Mouse (Mus musculus): ENCODE results near the gene Hist1h1e. TPM values are rescaled to one million over a fixed set of nuclear protein-coding genes. Genes with fewer than 3 reads are reported as not detected.
"Not testable (repeated sequence)": the region's sequence is repeated elsewhere in the genome, so short reads cannot be mapped to it uniquely, and the experiment has no call there.

The Hist1h1e gene
- polyA plus RNA-seq, 1 experiment from 2014 or later, result 24.6 TPM

GRCm38 (mm10) chr13:23572218-23573033 lies 49.9 kb downstream of the Hist1h1e start:
- 39% methylated on average over 2 of the region's 2 CpGs for WGBS

DNA sequence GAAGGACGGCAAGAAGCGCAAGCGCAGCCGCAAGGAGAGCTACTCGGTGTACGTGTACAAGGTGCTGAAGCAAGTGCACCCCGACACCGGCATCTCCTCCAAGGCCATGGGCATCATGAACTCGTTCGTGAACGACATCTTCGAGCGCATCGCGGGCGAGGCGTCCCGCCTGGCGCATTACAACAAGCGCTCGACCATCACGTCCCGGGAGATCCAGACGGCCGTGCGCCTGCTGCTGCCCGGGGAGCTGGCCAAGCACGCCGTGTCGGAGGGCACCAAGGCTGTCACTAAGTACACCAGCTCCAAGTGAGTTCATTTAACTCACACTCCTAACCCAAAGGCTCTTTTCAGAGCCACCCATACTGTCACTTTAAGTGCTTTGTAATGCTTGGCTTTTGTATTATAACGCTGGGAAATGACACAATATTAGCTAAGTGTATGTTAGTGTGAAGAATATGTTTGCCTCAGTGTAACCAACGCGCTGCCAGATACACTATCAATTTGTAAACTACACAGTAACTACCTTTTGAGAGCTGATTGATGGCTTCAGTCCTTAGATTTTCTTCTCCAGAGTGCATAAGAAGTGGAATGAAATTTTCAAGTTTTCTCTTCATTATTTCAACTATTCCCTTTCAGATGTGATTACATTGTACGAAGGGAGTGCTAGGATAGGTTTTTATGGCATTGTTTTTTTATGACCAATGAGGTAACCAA lies 50.7 kb downstream of the Hist1h1e start:
- Histone ChIP-seq H3K9ac (ENCODE audit: low read length) (peak overlapping the region; percentile 71), H3K27ac (replicated peaks; ENCODE audit: low read depth, low read length) (peak overlapping the region; percentile 95), H3K4me3 (ENCODE audit: low read depth, low read length) (peak overlapping the region; percentile 32), H3K4me2 (ENCODE audit: low read depth, severe bottlenecking) (peak overlapping the region; percentile 80)
- peak; percentile 60 for DNase-seq (ENCODE audit: low spot score)
- H3K36me3 ChIP-seq (ENCODE audit: control insufficient read depth, insufficient read depth, low read length); H3K9me3 ChIP-seq (ENCODE audit: control insufficient read depth, low read length); H3K27me3 ChIP-seq (ENCODE audit: control insufficient read depth, insufficient read depth, low read length); ATAC-seq (ENCODE audit: insufficient number of reproducible peaks, low FRiP score, low TSS enrichment, low read depth); H3K4me1 ChIP-seq (ENCODE audit: control insufficient read depth, insufficient read depth, low read length): not testable (repeated sequence)
- under 1% methylated on average over 9 of the region's 34 CpGs for WGBS

More at GRCm38 (mm10) chr13:23572218-23573033, 49.9 kb downstream of the Hist1h1e start:
- H3K27ac ChIP-seq (replicated peaks; ENCODE audit: low read depth, low read length), result peak overlapping the region; percentile 95
- H3K9ac ChIP-seq (ENCODE audit: low read length), result peak overlapping the region; percentile 71
- no peaks in the 10 kb centered on the region for H3K9me3 ChIP-seq (ENCODE audit: control insufficient read depth, low read length)
- no peaks in the 10 kb centered on the region for H3K27me3 ChIP-seq (ENCODE audit: control insufficient read depth, insufficient read depth, low read length)
- H3K36me3 ChIP-seq (ENCODE audit: control insufficient read depth, insufficient read depth, low read length), result no peaks in the 10 kb centered on the region
- H3K4me1 ChIP-seq (ENCODE audit: control insufficient read depth, insufficient read depth, low read length), result peaks cover 8% of the 10 kb centered on the region; the same call in 1 of the 2 replicates
- H3K4me3 ChIP-seq (ENCODE audit: low read depth, low read length), result peak overlapping the region; percentile 32
- H3K4me2 ChIP-seq (ENCODE audit: low read depth, severe bottlenecking), result peak overlapping the region; percentile 80
- DNase-seq (ENCODE audit: low spot score) (peak; percentile 31), ATAC-seq (ENCODE audit: insufficient number of reproducible peaks, low FRiP score, low TSS enrichment, low read depth) (no peak)

DNA sequence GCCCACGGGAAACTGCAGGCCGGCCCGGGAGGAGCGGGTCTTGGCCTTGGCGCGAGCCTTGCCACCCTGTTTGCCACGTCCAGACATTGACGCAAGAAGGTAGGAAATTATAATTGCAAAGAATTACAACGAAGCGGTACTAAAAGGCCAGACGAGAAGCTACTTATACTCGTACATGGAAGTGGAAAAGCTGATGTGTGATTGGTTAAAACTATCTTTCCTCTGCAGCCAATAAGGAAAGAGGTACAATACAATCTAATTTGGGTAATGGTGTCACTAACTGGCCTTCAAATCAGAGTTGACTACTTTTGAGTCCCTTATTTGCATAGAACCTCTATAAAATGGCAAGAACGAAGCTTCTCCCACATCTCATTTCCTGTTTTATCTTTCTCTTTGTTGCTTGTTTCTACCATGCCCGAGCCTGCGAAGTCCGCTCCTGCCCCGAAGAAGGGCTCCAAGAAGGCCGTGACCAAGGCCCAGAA lies 51.3 kb downstream of the Hist1h1e start, which contains the start of the genes Hist1h2ae and Hist1h2bg:
TSS of gene Hist1h2ae (minus strand) at position 199 of the 482 bp plus-strand sequence.
TSS of gene Hist1h2bg (plus strand) at position 375 of the 482 bp plus-strand sequence.
- Histone ChIP-seq H3K27me3 (ENCODE audit: control insufficient read depth, insufficient read depth, low read length) (no peaks in the 10 kb centered on the region), H3K9me3 (ENCODE audit: control insufficient read depth, low read length) (no peaks in the 10 kb centered on the region)
- WGBS, result under 1% methylated on average over 18 of the region's 18 CpGs

More for the DNA sequence above, 51.3 kb downstream of the Hist1h1e start, which contains the start of the genes Hist1h2ae and Hist1h2bg:
- peak within 1 kb of the TSS; percentile 71 for H3K9ac ChIP-seq (ENCODE audit: low read length)
- H3K4me2 ChIP-seq (ENCODE audit: low read depth, severe bottlenecking), result peak within 1 kb of the TSS; percentile 80
- H3K4me3 ChIP-seq (ENCODE audit: low read depth, low read length), result peak within 1 kb of the TSS; percentile 32
- ATAC-seq (ENCODE audit: insufficient number of reproducible peaks, low FRiP score, low TSS enrichment, low read depth), result peak; percentile 93
- H3K4me1 ChIP-seq (ENCODE audit: control insufficient read depth, insufficient read depth, low read length), result 0 out of 2 replicates have a peak, but pooled peaks cover 3% of the 10 kb centered on the region
- no peaks in the 10 kb centered on the region for H3K36me3 ChIP-seq (ENCODE audit: control insufficient read depth, insufficient read depth, low read length)
- H3K27ac ChIP-seq (replicated peaks; ENCODE audit: low read depth, low read length), result peak within 1 kb of the TSS; percentile 95
- peak; percentile 78 for DNase-seq (ENCODE audit: low spot score)

Small RNA genes lying within 50 kb of the gene (microRNA-seq; reads per million reads assigned to microRNA genes)
- gene Gm44359, result not detected
- gene Gm44394, result not detected

Other genes starting within 250 kb of the Hist1h1e start
- gene Abt1, start 198.7 kb downstream of the Hist1h1e start, polyA plus RNA-seq (2014; fragmentation: Nextera tagmentation; extraction: Ambion mirVana), result 16.3 and 17.4 TPM in 2 replicates
- not detected in 2 replicates for gene Btn1a1, start 156.7 kb downstream of the Hist1h1e start, polyA plus RNA-seq (2014; fragmentation: Nextera tagmentation; extraction: Ambion mirVana)
- gene Btn2a2, start 133.7 kb downstream of the Hist1h1e start, polyA plus RNA-seq (2014; fragmentation: Nextera tagmentation; extraction: Ambion mirVana), result 1.3 and 2.2 TPM in 2 replicates
- gene Hist1h4h, start 91.5 kb downstream of the Hist1h1e start, polyA plus RNA-seq (2014; fragmentation: Nextera tagmentation; extraction: Ambion mirVana), result 4.0 and 5.6 TPM in 2 replicates
- 5.1 and 7.9 TPM in 2 replicates for gene Hist1h2af, start 88.7 kb downstream of the Hist1h1e start, polyA plus RNA-seq (2014; fragmentation: Nextera tagmentation; extraction: Ambion mirVana)
- 7.0 and 9.4 TPM in 2 replicates for gene Hist1h3g, start 87.1 kb downstream of the Hist1h1e start, polyA plus RNA-seq (2014; fragmentation: Nextera tagmentation; extraction: Ambion mirVana)
- 0.79 and 1.0 TPM in 2 replicates for gene Hist1h2bh, start 79.2 kb downstream of the Hist1h1e start, polyA plus RNA-seq (2014; fragmentation: Nextera tagmentation; extraction: Ambion mirVana)
- gene Hist1h3f, start 78.5 kb downstream of the Hist1h1e start, polyA plus RNA-seq (2014; fragmentation: Nextera tagmentation; extraction: Ambion mirVana), result 1.4 and 2.0 TPM in 2 replicates
- 0.67 and 2.3 TPM in 2 replicates for gene Hist1h4f, start 70.9 kb downstream of the Hist1h1e start, polyA plus RNA-seq (2014; fragmentation: Nextera tagmentation; extraction: Ambion mirVana)
- 0.54 and 0.56 TPM in 2 replicates for gene Hist1h1d, start 69.3 kb downstream of the Hist1h1e start, polyA plus RNA-seq (2014; fragmentation: Nextera tagmentation; extraction: Ambion mirVana)
- 9.6 and 9.8 TPM in 2 replicates for gene Hist1h3e, start 60.2 kb downstream of the Hist1h1e start, polyA plus RNA-seq (2014; fragmentation: Nextera tagmentation; extraction: Ambion mirVana)
- 98.4 and 102 TPM in 2 replicates for gene Hist1h2ae, start 51.3 kb downstream of the Hist1h1e start, polyA plus RNA-seq (2014; fragmentation: Nextera tagmentation; extraction: Ambion mirVana)
- gene Hist1h2bg, start 51.2 kb downstream of the Hist1h1e start, polyA plus RNA-seq (2014; fragmentation: Nextera tagmentation; extraction: Ambion mirVana), result 8.2 and 10.0 TPM in 2 replicates
- gene Hist1h2bf, start 48.4 kb downstream of the Hist1h1e start, polyA plus RNA-seq (2014; fragmentation: Nextera tagmentation; extraction: Ambion mirVana), result 4.5 and 5.4 TPM in 2 replicates
- gene Hist1h2ad, start 48.2 kb downstream of the Hist1h1e start, polyA plus RNA-seq (2014; fragmentation: Nextera tagmentation; extraction: Ambion mirVana), result 2.2 and 3.1 TPM in 2 replicates
- gene Hist1h3d, start 46.8 kb downstream of the Hist1h1e start, polyA plus RNA-seq (2014; fragmentation: Nextera tagmentation; extraction: Ambion mirVana), result 12.6 and 13.2 TPM in 2 replicates
- 133 and 134 TPM in 2 replicates for gene Hist1h4d, start 41.0 kb downstream of the Hist1h1e start, polyA plus RNA-seq (2014; fragmentation: Nextera tagmentation; extraction: Ambion mirVana)
- 3.1 and 3.9 TPM in 2 replicates for gene Hist1h2be, start 1.4 kb downstream of the Hist1h1e start, polyA plus RNA-seq (2014; fragmentation: Nextera tagmentation; extraction: Ambion mirVana)
- 0.96 and 1.0 TPM in 2 replicates for gene Hist1h2ac, start 61.4 kb upstream of the Hist1h1e start, polyA plus RNA-seq (2014; fragmentation: Nextera tagmentation; extraction: Ambion mirVana)
- 19.9 and 21.1 TPM in 2 replicates for gene Hist1h2bc, start 61.6 kb upstream of the Hist1h1e start, polyA plus RNA-seq (2014; fragmentation: Nextera tagmentation; extraction: Ambion mirVana)
- 0.28 TPM in 1 of 2 replicates, not detected in the other for gene Hist1h1t, start 73.3 kb upstream of the Hist1h1e start, polyA plus RNA-seq (2014; fragmentation: Nextera tagmentation; extraction: Ambion mirVana)
- 6.6 and 7.9 TPM in 2 replicates for gene Hist1h4c, start 75.9 kb upstream of the Hist1h1e start, polyA plus RNA-seq (2014; fragmentation: Nextera tagmentation; extraction: Ambion mirVana)
- 2.1 and 3.7 TPM in 2 replicates for gene Hfe, start 88.3 kb upstream of the Hist1h1e start, polyA plus RNA-seq (2014; fragmentation: Nextera tagmentation; extraction: Ambion mirVana)
- gene Hist1h1c, start 116.2 kb upstream of the Hist1h1e start, polyA plus RNA-seq (2014; fragmentation: Nextera tagmentation; extraction: Ambion mirVana), result 15.4 and 16.6 TPM in 2 replicates
- 13.3 and 14.0 TPM in 2 replicates for gene Hist1h3c, start 123.0 kb upstream of the Hist1h1e start, polyA plus RNA-seq (2014; fragmentation: Nextera tagmentation; extraction: Ambion mirVana)
- gene Hist1h2bb, start 124.2 kb upstream of the Hist1h1e start, polyA plus RNA-seq (2014; fragmentation: Nextera tagmentation; extraction: Ambion mirVana), result 1.7 and 3.4 TPM in 2 replicates
- gene Hist1h2ab, start 128.6 kb upstream of the Hist1h1e start, polyA plus RNA-seq (2014; fragmentation: Nextera tagmentation; extraction: Ambion mirVana), result 63.8 and 65.5 TPM in 2 replicates
- gene Hist1h3b, start 129.7 kb upstream of the Hist1h1e start, polyA plus RNA-seq (2014; fragmentation: Nextera tagmentation; extraction: Ambion mirVana), result 7.5 and 12.0 TPM in 2 replicates
- gene Hist1h4b, start 134.5 kb upstream of the Hist1h1e start, polyA plus RNA-seq (2014; fragmentation: Nextera tagmentation; extraction: Ambion mirVana), result 6.3 and 7.9 TPM in 2 replicates
- 0.35 and 0.78 TPM in 2 replicates for gene Hist1h4a, start 138.7 kb upstream of the Hist1h1e start, polyA plus RNA-seq (2014; fragmentation: Nextera tagmentation; extraction: Ambion mirVana)
- gene Hist1h3a, start 139.8 kb upstream of the Hist1h1e start, polyA plus RNA-seq (2014; fragmentation: Nextera tagmentation; extraction: Ambion mirVana), result 5.1 and 5.4 TPM in 2 replicates
- 2.8 and 4.1 TPM in 2 replicates for gene Hist1h1a, start 141.1 kb upstream of the Hist1h1e start, polyA plus RNA-seq (2014; fragmentation: Nextera tagmentation; extraction: Ambion mirVana)
- gene Trim38, start 147.4 kb upstream of the Hist1h1e start, polyA plus RNA-seq (2014; fragmentation: Nextera tagmentation; extraction: Ambion mirVana), result 0.30 TPM in 1 of 2 replicates, not detected in the other
- not detected in 2 replicates for gene Slc17a2, start 184.4 kb upstream of the Hist1h1e start, polyA plus RNA-seq (2014; fragmentation: Nextera tagmentation; extraction: Ambion mirVana)
- gene Slc17a3, start 216.9 kb upstream of the Hist1h1e start, polyA plus RNA-seq (2014; fragmentation: Nextera tagmentation; extraction: Ambion mirVana), result not detected in 2 replicates
- gene Slc17a1, start 245.2 kb upstream of the Hist1h1e start, polyA plus RNA-seq (2014; fragmentation: Nextera tagmentation; extraction: Ambion mirVana), result not detected in 2 replicates

All from limb, embryonic 11.5 days (tissue).